Comparison of ENCODE assay signal across 26 mouse cellular contexts in the genomic region with DNA sequence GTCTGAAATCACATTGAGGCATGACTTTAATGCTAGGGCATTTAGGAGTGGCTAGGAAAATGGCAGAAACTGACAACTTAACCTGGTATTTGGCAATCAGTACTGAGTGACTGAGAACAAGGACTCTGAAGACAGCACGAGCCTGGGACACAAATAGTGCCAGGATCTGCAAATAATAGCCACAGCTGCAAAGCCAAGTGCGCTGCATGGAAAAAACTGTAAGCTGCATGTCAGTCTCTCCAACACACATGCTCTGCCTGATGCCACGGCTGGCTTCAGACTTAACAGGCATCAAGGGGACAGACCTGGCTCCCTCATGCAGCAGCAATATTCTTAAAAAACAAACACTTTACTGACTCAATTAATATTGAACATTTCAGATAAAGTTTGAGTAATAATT.
DNase-seq lines count a peak whose midpoint lies in the region; ATAC-seq and TF ChIP-seq lines count a peak whose summit lies in the region.
"Had no signal": no experiment of that assay in that cellular context is flagged by ENCODE, and none has a peak within 500 bp of the region (broad histone marks: within the 10 kb centered on the region; RNA-seq: fewer than 3 reads in every experiment).

No protein-coding gene starts in this region.

- TF ChIP-seq CTCF in hindbrain, postnatal 0 days (IDR thresholded peaks at IDR 0.05; ENCODE audit: low read depth), result no peak
- TF ChIP-seq CTCF in brain, embryonic 14.5 days (IDR thresholded peaks at IDR 0.05; ENCODE audit: borderline replicate concordance, extremely low read depth, insufficient read depth, insufficient read length), result no peak

- no peak for TF ChIP-seq POLR2A in brain, embryonic 14.5 days (IDR thresholded peaks at IDR 0.05; ENCODE audit: borderline replicate concordance, extremely low read depth, insufficient read depth, insufficient read length, poor library complexity, severe bottlenecking)

- H3K9me3 ChIP-seq in forebrain, embryonic 14.5 days (replicated peaks; ENCODE audit: control insufficient read depth, low read length), result no peaks in the 10 kb centered on the region
- H3K9me3 ChIP-seq in forebrain, embryonic 10.5 days, result no peaks in the 10 kb centered on the region
- H3K9me3 ChIP-seq in hindbrain, postnatal 0 days (ENCODE audit: low read length), result no peaks in the 10 kb centered on the region
- H3K9me3 ChIP-seq in hindbrain, embryonic 11.5 days (ENCODE audit: control insufficient read depth, low read length), result no peaks in the 10 kb centered on the region
- H3K9me3 ChIP-seq: embryonic facial prominence, embryonic 15.5 days; heart, embryonic 10.5 days; heart, embryonic 13.5 days; hindbrain, embryonic 12.5 days; hindbrain, embryonic 15.5 days; intestine, embryonic 15.5 days had no signal

- no peak overlapping the region for H3K4me2 ChIP-seq in forebrain, embryonic 14.5 days (ENCODE audit: low read length)
- no peak overlapping the region for H3K4me2 ChIP-seq in hindbrain, postnatal 0 days (ENCODE audit: low read depth, low read length)
- H3K4me2 ChIP-seq in hindbrain, embryonic 11.5 days (replicated peaks; ENCODE audit: low read depth, low read length), result no peak overlapping the region
- H3K4me2 ChIP-seq: embryonic facial prominence, embryonic 15.5 days; heart, embryonic 13.5 days; hindbrain, embryonic 12.5 days; hindbrain, embryonic 15.5 days; intestine, embryonic 15.5 days had no signal

- WGBS in forebrain, embryonic 14.5 days, result 55% methylated on average over 3 of the region's 3 CpGs
- WGBS in forebrain, embryonic 10.5 days, result 91% methylated on average over 3 of the region's 3 CpGs
- 44% methylated on average over 3 of the region's 3 CpGs for whole genome bisulfite sequencing in hindbrain, postnatal 0 days
- WGBS in hindbrain, embryonic 11.5 days, result 81% methylated on average over 3 of the region's 3 CpGs

- H3K4me1 ChIP-seq in forebrain, embryonic 14.5 days (ENCODE audit: control insufficient read depth, insufficient read depth, low read length), result no peaks in the 10 kb centered on the region
- H3K4me1 ChIP-seq in forebrain, embryonic 10.5 days, result no peaks in the 10 kb centered on the region
- no peaks in the 10 kb centered on the region for H3K4me1 ChIP-seq in hindbrain, postnatal 0 days (ENCODE audit: insufficient read depth, low read length)
- no peaks in the 10 kb centered on the region for H3K4me1 ChIP-seq in hindbrain, embryonic 11.5 days (replicated peaks; ENCODE audit: control insufficient read depth, insufficient read depth, low read length)
- H3K4me1 ChIP-seq: embryonic facial prominence, embryonic 15.5 days; heart, embryonic 10.5 days; heart, embryonic 13.5 days; hindbrain, embryonic 12.5 days; hindbrain, embryonic 15.5 days; intestine, embryonic 15.5 days had no signal

- no peak overlapping the region for H3K27ac ChIP-seq in forebrain, embryonic 14.5 days (ENCODE audit: low read depth, low read length)
- no peak overlapping the region for H3K27ac ChIP-seq in forebrain, embryonic 10.5 days
- no peak overlapping the region for H3K27ac ChIP-seq in hindbrain, postnatal 0 days
- H3K27ac ChIP-seq in hindbrain, embryonic 11.5 days (ENCODE audit: low read depth, low read length), result no peak overlapping the region
- H3K27ac ChIP-seq: embryonic facial prominence, embryonic 15.5 days; heart, embryonic 10.5 days; heart, embryonic 13.5 days; hindbrain, embryonic 12.5 days; hindbrain, embryonic 15.5 days; intestine, embryonic 15.5 days had no signal

- DNase-seq in cerebellum, postnatal 10 days, result peak; percentile 38 to 56
- DNase-seq in cerebellum, postnatal 14 days, result no peak
- peak; percentile 47 for DNase-seq in forebrain, embryonic 14.5 days (ENCODE audit: low spot score)
- DNase-seq in forebrain, embryonic 10.5 days (ENCODE audit: extremely low spot score, low spot score), result no peak
- peak; percentile 19 for DNase-seq in hindbrain, postnatal 0 days (ENCODE audit: low spot score)
- no peak for DNase-seq in hindbrain, embryonic 11.5 days (ENCODE audit: low spot score)
- DNase-seq in brain, embryonic 14.5 days (ENCODE audit: low read depth), result peak; percentile 68
- DNase-seq in lung, postnatal 14 days, result no peak
- DNase-seq: adrenal gland, adult 8-10 months; adrenal gland, postnatal 25 days; cerebellum, adult 18-20 months; cerebellum, adult 9-10 months; cerebellum, postnatal 36 days; embryo, embryonic 11 days; gastrocnemius, postnatal 10 days; heart, postnatal 14 days; heart, postnatal 4 days; kidney, adult 11 months; kidney, adult 8-10 months had no signal

- no peaks in the 10 kb centered on the region for H3K36me3 ChIP-seq in forebrain, embryonic 14.5 days (ENCODE audit: control insufficient read depth, insufficient read depth, low read length)
- no peaks in the 10 kb centered on the region for H3K36me3 ChIP-seq in forebrain, embryonic 10.5 days (replicated peaks)
- no peaks in the 10 kb centered on the region for H3K36me3 ChIP-seq in hindbrain, postnatal 0 days (ENCODE audit: insufficient read depth, low read length)
- H3K36me3 ChIP-seq in hindbrain, embryonic 11.5 days (ENCODE audit: control insufficient read depth, insufficient read depth, low read length), result no peaks in the 10 kb centered on the region
- H3K36me3 ChIP-seq: embryonic facial prominence, embryonic 15.5 days; heart, embryonic 10.5 days; heart, embryonic 13.5 days; hindbrain, embryonic 12.5 days; hindbrain, embryonic 15.5 days; intestine, embryonic 15.5 days had no signal

- ATAC-seq in forebrain, embryonic 14.5 days, result peak; percentile 46; the same call in 1 of the 2 replicates
- no peak for ATAC-seq in hindbrain, postnatal 0 days
- no peak for ATAC-seq in hindbrain, embryonic 11.5 days (ENCODE audit: low FRiP score)
- ATAC-seq: activated CD4-positive, CD25-positive, alpha-beta regulatory T cell, adult 4 months; intestine, embryonic 15.5 days had no signal

- H3K4me3 ChIP-seq in forebrain, embryonic 14.5 days (ENCODE audit: low read depth, low read length), result no peak overlapping the region
- no peak overlapping the region for H3K4me3 ChIP-seq in forebrain, embryonic 10.5 days
- no peak overlapping the region for H3K4me3 ChIP-seq in hindbrain, postnatal 0 days (ENCODE audit: low read length)
- H3K4me3 ChIP-seq in hindbrain, embryonic 11.5 days (ENCODE audit: low read depth, low read length), result no peak overlapping the region
- H3K4me3 ChIP-seq: embryonic facial prominence, embryonic 15.5 days; heart, embryonic 10.5 days; heart, embryonic 13.5 days; hindbrain, embryonic 12.5 days; hindbrain, embryonic 15.5 days; intestine, embryonic 15.5 days had no signal

- no peak overlapping the region for H3K9ac ChIP-seq in forebrain, embryonic 14.5 days (ENCODE audit: low read length)
- H3K9ac ChIP-seq in hindbrain, postnatal 0 days (replicated peaks; ENCODE audit: low read length), result no peak overlapping the region
- H3K9ac ChIP-seq in hindbrain, embryonic 11.5 days (ENCODE audit: low read depth, low read length), result no peak overlapping the region
- H3K9ac ChIP-seq: embryonic facial prominence, embryonic 15.5 days; heart, embryonic 13.5 days; hindbrain, embryonic 12.5 days; hindbrain, embryonic 15.5 days; intestine, embryonic 15.5 days had no signal

- no peaks in the 10 kb centered on the region for H3K27me3 ChIP-seq in forebrain, embryonic 14.5 days (replicated peaks; ENCODE audit: control insufficient read depth, insufficient read depth, low read length)
- no peaks in the 10 kb centered on the region for H3K27me3 ChIP-seq in forebrain, embryonic 10.5 days (ENCODE audit: poor library complexity, severe bottlenecking)
- H3K27me3 ChIP-seq in hindbrain, postnatal 0 days (ENCODE audit: insufficient read depth, low read length), result no peaks in the 10 kb centered on the region
- H3K27me3 ChIP-seq in hindbrain, embryonic 11.5 days (ENCODE audit: control insufficient read depth, insufficient read depth, low read length), result no peaks in the 10 kb centered on the region
- H3K27me3 ChIP-seq: embryonic facial prominence, embryonic 15.5 days; heart, embryonic 13.5 days; hindbrain, embryonic 12.5 days; hindbrain, embryonic 15.5 days; intestine, embryonic 15.5 days had no signal

Comparison
In these comparisons a context has a peak if more than half of its experiments do, and no peak if none do; other contexts are left out.
1. DNase-seq: peak in cerebellum, postnatal 10 days (2 of 2), forebrain, embryonic 14.5 days (single experiment), hindbrain, postnatal 0 days (single experiment) and brain, embryonic 14.5 days (single experiment); none in cerebellum, postnatal 14 days (0 of 2), forebrain, embryonic 10.5 days (single experiment), hindbrain, embryonic 11.5 days (single experiment) and lung, postnatal 14 days (single experiment).